Mouse (Mus musculus) liver, postnatal 0 days (tissue): ENCODE results near the gene Arhgef12. TPM values are rescaled to one million over a fixed set of nuclear protein-coding genes. Genes with fewer than 3 reads are reported as not detected.

Source experiments
- ATAC-seq: fragments of 200-750 bp; cut with Nextera tagmentation; 2 replicates; pipeline ENCODE4 v1.8.0; 2017; ENCODE audit warnings: mild to moderate bottlenecking, moderate library complexity
- DNase-seq: peaks from one replicate; pipeline ENCODE4 v3.0.0-alpha.2; 2016
- H3K27ac ChIP-seq: fragments of 300-500 bp; sonication (generic); 2 replicates; pipeline ENCODE4 v1.5.1; 2014; ENCODE audit warnings: antibody characterized with exemption, moderate library complexity, mild to moderate bottlenecking, low read depth
- H3K27me3 ChIP-seq: fragments of 300-500 bp; sonication (generic); 2 replicates; pipeline ENCODE4 v1.6.1; 2014; ENCODE audit warnings: low read length, control low read depth, mixed read lengths; ENCODE audit not compliant: insufficient read depth
- H3K36me3 ChIP-seq: fragments of 300-500 bp; sonication (generic); replicated peaks from 2 replicates; pipeline ENCODE4 v1.6.1; 2014; ENCODE audit warnings: mild to moderate bottlenecking, control low read depth, low read length, moderate library complexity, mixed read lengths; ENCODE audit not compliant: insufficient read depth
- H3K4me1 ChIP-seq: fragments of 300-500 bp; sonication (generic); 2 replicates; pipeline ENCODE4 v1.6.1; 2014; ENCODE audit warnings: antibody characterized with exemption, mild to moderate bottlenecking, control low read depth; ENCODE audit not compliant: insufficient read depth
- H3K4me2 ChIP-seq: fragments of 300-500 bp; sonication (generic); 2 replicates; pipeline ENCODE4 v1.6.1; 2014; ENCODE audit warnings: low read depth, mild to moderate bottlenecking, low read length, moderate library complexity, mixed read lengths
- H3K4me3 ChIP-seq: fragments of 300-500 bp; sonication (generic); 2 replicates; pipeline ENCODE4 v1.5.1; 2014; ENCODE audit warnings: low read depth, low read length
- H3K9ac ChIP-seq: fragments of 300-500 bp; sonication (generic); replicated peaks from 2 replicates; pipeline ENCODE4 v1.6.1; 2014; ENCODE audit warnings: mild to moderate bottlenecking, moderate library complexity
- H3K9me3 ChIP-seq: fragments of 300-500 bp; sonication (generic); 2 replicates; pipeline ENCODE4 v1.6.1; 2016; ENCODE audit warnings: mild to moderate bottlenecking, control low read depth, low read length, mixed read lengths
- CTCF ChIP-seq: sonication (generic); IDR thresholded peaks from 2 replicates; pipeline ENCODE4 v1.5.1; 2016; ENCODE audit warnings: antibody characterized with exemption, low read depth
- EP300 ChIP-seq: IDR thresholded peaks from 2 replicates; pipeline ENCODE4 v1.6.1; 2016; ENCODE audit warnings: antibody characterized with exemption, low read depth, mild to moderate bottlenecking
- WGBS: fragments of 180-500 bp; shearing (Covaris S2); extraction: QIAGEN DNeasy Blood & Tissue Kit; methylation state at CpG from one replicate; pipeline ENCODE4 v1.1.7; 2014; ENCODE audit not compliant: insufficient replicate concordance; 5-methylcytosine and 5-hydroxymethylcytosine counted together
- polyA plus RNA-seq: library from polyadenylated mRNA; unstranded; fragments of >200 nt; fragmentation: Nextera tagmentation; extraction: Ambion mirVana; gene quantifications from 2 replicates; pipeline ENCODE4 v1.2.1, GENCODE M21; 2015

The Arhgef12 gene
- polyA plus RNA-seq, 1 experiment from 2014 or later: 4.8 TPM

GRCm38 (mm10) chr9:43115431-43116133 lies 8.5 kb upstream of the Arhgef12 start:
- TF ChIP-seq CTCF: no peak
- no peak for TF ChIP-seq EP300
- Histone ChIP-seq H3K9me3 (no peaks in the 10 kb centered on the region), H3K27ac (peak overlapping the region; percentile 81), H3K27me3 (peaks cover 12% of the 10 kb centered on the region; the same call in 1 of the 2 replicates), H3K9ac (peak overlapping the region; percentile 74), H3K4me3 (peak overlapping the region; percentile 60), H3K4me1 (peaks cover 16% of the 10 kb centered on the region), H3K36me3 (no peaks in the 10 kb centered on the region), H3K4me2 (peak overlapping the region; percentile 81)
- 27% methylated on average over 12 of the region's 12 CpGs for WGBS
- no peak for DNase-seq
- peak; percentile 1; the same call in 1 of the 2 replicates for ATAC-seq

DNA sequence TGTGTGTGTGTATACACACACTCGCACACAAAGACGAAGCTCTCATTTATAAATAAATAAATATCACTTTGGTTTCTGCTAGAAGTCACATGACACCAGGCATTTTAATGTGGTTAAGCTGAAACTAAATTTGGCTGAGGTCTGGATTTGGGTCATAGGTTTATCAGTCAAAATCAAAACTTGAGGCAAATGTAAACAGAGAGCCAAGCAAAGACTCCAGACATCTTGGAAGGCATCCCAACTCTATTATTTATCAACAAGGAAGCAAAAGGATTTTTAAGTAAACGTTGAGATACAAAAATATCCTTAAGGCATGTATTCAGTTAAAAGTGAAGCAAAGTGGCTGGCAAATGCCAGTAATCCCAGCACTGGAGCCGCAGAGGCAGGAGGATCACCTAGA lies 7.8 kb upstream of the Arhgef12 start:
- TF ChIP-seq CTCF (no peak), EP300 (no peak)
- H3K4me3 ChIP-seq: no peak overlapping the region
- no peaks in the 10 kb centered on the region for H3K36me3 ChIP-seq
- H3K9me3 ChIP-seq: no peaks in the 10 kb centered on the region
- ATAC-seq: no peak
- peaks cover 10% of the 10 kb centered on the region; the same call in 1 of the 2 replicates for H3K27me3 ChIP-seq
- no peak overlapping the region for H3K9ac ChIP-seq
- H3K4me1 ChIP-seq: peaks cover 16% of the 10 kb centered on the region
- no peak overlapping the region for H3K4me2 ChIP-seq
- WGBS: 79% methylated on average over 4 of the region's 4 CpGs
- no peak for DNase-seq
- no peak overlapping the region; the same call in 1 of the 2 replicates for H3K27ac ChIP-seq

- H3K27me3 ChIP-seq: 0 out of 2 replicates have a peak, but pooled peaks cover 2% of the 10 kb centered on the region
- TF ChIP-seq EP300 (no peak), CTCF (no peak)
- 78% methylated on average over 8 of the region's 8 CpGs for WGBS
Measured at GRCm38 (mm10) chr9:43110286-43110980, 3.4 kb upstream of the Arhgef12 start.

GRCm38 (mm10) chr9:43109125-43109524 lies 2.1 kb upstream of the Arhgef12 start:
- Histone ChIP-seq H3K9ac (no peak overlapping the region), H3K27me3 (0 out of 2 replicates have a peak, but pooled peaks cover 2% of the 10 kb centered on the region)

More at GRCm38 (mm10) chr9:43110286-43110980, 3.4 kb upstream of the Arhgef12 start:
- Histone ChIP-seq H3K9me3 (no peaks in the 10 kb centered on the region), H3K4me2 (no peak overlapping the region), H3K4me3 (no peak overlapping the region), H3K36me3 (no peaks in the 10 kb centered on the region), H3K4me1 (peaks cover 8% of the 10 kb centered on the region), H3K9ac (no peak overlapping the region), H3K27ac (no peak overlapping the region)
- no peak for DNase-seq
- no peak for ATAC-seq

GRCm38 (mm10) chr9:43108721-43109120 lies 1.7 kb upstream of the Arhgef12 start:
- 77% methylated on average over 3 of the region's 3 CpGs for WGBS
- H3K27ac ChIP-seq: no peak overlapping the region
- 0 out of 2 replicates have a peak, but pooled peaks cover 2% of the 10 kb centered on the region for H3K27me3 ChIP-seq
- no peak overlapping the region for H3K9ac ChIP-seq
- H3K36me3 ChIP-seq: no peaks in the 10 kb centered on the region
- no peak overlapping the region for H3K4me2 ChIP-seq
- DNase-seq (no peak), ATAC-seq (no peak)
- TF ChIP-seq EP300: no peak
- TF ChIP-seq CTCF: no peak
- H3K9me3 ChIP-seq: no peaks in the 10 kb centered on the region
- no peak overlapping the region for H3K4me3 ChIP-seq
- peaks cover 4% of the 10 kb centered on the region; the same call in 1 of the 2 replicates for H3K4me1 ChIP-seq

More at GRCm38 (mm10) chr9:43109125-43109524, 2.1 kb upstream of the Arhgef12 start:
- Histone ChIP-seq H3K4me3 (no peak overlapping the region), H3K4me2 (no peak overlapping the region), H3K36me3 (no peaks in the 10 kb centered on the region), H3K27ac (no peak overlapping the region), H3K4me1 (peaks cover 4% of the 10 kb centered on the region; the same call in 1 of the 2 replicates), H3K9me3 (no peaks in the 10 kb centered on the region)
- WGBS: 72% methylated on average over 7 of the region's 7 CpGs
- ATAC-seq: no peak
- no peak for TF ChIP-seq EP300
- no peak for TF ChIP-seq CTCF
- no peak for DNase-seq

DNA sequence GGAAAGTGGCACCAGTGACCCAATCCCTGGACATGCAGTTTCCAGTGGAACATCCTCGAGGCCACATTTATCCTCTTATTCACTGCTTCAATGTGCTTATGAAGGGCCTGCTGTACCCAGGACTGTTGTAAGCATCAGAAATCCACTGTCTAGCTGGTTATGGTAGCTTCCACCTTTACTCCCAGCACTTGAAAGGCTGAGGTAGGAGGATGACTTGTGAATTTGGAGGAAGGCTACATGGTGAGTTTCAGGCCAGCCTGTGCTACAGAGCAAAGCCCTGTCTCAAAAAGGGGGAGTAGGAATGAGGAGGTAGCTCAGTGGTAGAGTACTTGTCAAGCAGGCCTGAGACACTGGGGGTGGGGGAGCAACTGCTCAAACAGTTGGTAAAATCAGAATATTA lies 1.0 kb upstream of the Arhgef12 start:
- H3K27me3 ChIP-seq: 0 out of 2 replicates have a peak, but pooled peaks cover 2% of the 10 kb centered on the region
- H3K9ac ChIP-seq: no peak overlapping the region
- no peak overlapping the region for H3K4me2 ChIP-seq
- no peak for ATAC-seq
- no peaks in the 10 kb centered on the region for H3K9me3 ChIP-seq
- H3K27ac ChIP-seq: no peak overlapping the region
- DNase-seq: no peak
- TF ChIP-seq CTCF (no peak), EP300 (no peak)
- H3K36me3 ChIP-seq: no peaks in the 10 kb centered on the region
- 75% methylated on average over 1 of the region's 1 CpGs for WGBS
- H3K4me3 ChIP-seq: no peak overlapping the region
- peaks cover 6% of the 10 kb centered on the region for H3K4me1 ChIP-seq
